Mouse (Mus musculus) heart, adult 9 months (tissue): Measurements from ENCODE around the gene Gatc.
A peak's percentile ranks its signal among the peaks of the same experiment; 100 is the strongest.
"Not testable (repeated sequence)": the region's sequence is repeated elsewhere in the genome, so short reads cannot be mapped to it uniquely, and the experiment has no call there.

ENCODE experiments used
- DNase-seq, 2 experiments: peaks; one replicate each; pipeline ENCODE4 v3.0.0; 2022; ENCODE audit warnings: low spot score in 2 of 2

Gene Gatc

DNA sequence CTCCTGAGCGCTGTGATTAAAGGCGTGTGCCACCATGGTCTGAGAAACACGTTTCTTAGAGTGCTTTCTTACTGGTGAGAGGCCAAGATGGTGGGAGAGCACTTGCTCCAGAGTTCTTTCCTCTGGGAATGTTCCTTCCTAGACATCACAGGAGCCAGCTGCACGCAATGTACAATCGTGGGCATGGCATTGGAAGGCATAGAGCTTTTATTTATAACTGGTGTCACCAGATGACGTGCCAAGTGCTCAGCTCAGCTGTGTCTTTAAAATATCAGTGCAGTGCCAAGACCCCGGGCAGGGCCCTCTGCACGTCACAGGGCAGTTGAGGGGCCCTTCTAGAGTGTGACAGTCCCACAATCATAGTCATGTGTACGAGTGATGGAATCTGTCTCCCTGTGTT is 10.0 kb downstream of the Gatc start:
- no peak for DNase-seq

DNA sequence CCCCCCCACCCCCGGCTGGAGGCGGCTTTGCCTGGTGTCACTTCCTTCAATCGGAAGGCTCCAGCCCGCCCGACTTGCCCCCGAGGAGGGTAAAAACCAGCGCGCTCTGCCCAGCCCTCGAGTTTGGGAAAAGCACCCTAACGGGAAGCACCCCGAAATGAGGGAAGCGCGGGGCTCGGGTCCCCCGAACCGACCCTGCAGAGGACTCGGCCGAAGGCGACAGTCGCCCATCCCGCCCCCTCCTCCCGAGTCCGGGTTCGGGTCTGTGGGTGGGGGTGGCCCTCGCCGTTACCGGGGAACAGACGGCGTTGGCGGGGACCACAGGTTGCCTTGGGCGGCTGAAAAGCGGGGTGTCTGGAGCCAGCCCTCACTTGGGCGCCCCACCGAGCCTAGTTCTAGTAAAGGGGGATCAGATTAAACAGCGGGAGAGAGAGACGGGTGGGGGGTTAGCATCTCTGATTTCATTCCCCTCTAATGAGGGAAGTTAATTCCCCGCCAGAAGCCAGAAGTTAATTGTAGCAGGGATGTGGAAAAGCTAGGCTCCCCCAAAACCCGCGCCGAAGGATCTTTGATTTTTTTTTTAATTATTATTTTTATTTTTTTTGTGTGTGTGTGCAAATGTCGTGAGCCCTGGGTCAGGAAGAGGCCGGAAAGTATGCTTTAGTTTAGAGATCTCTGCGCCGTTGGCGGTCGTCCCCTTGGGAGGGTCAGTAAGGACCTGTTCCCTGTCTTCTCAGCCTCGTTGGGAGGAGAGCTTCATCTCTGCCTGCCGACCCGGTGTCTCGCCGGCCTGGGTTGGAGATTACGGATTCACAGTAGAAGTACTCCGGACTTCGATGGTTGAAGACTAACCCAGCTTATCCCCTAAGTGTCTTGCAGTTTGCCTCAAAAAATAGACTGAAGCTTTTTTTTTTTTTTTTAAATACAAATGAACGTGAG is 13.1 kb downstream of the Gatc start:
- DNase-seq, result peak in 1 of 2 experiments; percentile 41

DNA sequence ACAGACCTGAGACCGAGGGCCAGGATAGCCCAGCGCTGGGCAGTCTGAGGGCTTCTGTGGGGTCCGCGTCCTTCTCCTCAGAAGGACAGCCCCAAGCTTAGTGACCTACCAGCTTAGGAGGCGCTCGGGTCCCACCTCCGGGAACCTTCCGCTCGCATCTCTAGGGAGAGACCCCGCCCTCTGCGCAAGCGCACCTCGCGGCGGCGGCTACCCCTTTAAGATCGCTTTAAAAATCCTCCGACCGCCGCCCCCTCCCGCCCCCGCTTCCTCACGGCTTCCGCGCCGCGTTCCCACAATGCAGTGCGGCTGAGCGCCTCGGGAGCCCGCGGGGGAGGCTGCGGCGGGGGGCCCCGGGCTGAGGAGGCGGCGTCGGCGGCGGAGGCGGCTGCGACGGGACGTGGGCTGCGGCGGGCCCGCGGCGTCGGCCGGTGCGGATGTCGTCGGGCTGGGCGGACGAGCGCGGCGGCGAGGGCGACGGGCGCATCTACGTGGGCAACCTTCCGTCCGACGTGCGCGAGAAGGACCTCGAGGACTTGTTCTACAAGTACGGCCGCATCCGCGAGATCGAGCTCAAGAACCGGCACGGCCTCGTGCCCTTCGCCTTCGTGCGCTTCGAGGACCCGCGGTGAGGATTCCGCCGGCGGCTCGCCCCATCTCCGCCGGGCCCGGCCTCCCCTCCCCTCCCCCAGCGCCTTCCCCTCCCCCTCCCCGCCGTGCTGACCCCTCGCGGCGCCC is 13.9 kb downstream of the Gatc start, which contains the start of gene Srsf9:
TSS of gene Srsf9 (plus strand) at position 303 of the 735 bp plus-strand sequence.
- DNase-seq, result peak; percentile 94 to 95

DNA sequence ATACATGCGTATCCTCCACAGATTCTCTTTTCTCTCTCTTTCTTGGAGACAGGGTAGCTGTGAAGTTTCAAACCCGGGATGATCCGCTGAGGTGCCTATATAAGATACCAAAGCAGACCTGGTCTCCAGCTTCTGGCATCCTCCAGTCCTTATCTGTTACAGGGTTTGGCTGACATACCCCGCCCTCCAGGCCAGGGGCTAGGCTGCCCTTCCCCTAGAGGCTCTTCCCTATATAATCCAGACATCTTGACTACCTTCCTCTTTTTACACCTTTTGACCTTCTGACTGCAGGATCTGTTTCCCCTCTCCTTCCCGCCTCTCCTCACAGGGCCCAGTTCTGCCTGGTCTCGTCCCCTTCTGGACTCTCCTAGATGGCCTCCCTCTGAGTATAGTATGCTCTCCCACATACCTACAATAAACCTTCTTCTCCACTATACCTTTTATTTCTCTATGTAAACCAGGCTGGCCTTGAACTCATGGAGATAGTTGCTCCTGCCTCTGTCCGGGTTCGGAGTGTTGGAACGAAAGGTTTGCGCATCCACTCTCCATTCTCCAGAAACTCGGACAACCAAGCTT is 14.6 kb downstream of the Gatc start:
- no peak for DNase-seq

DNA sequence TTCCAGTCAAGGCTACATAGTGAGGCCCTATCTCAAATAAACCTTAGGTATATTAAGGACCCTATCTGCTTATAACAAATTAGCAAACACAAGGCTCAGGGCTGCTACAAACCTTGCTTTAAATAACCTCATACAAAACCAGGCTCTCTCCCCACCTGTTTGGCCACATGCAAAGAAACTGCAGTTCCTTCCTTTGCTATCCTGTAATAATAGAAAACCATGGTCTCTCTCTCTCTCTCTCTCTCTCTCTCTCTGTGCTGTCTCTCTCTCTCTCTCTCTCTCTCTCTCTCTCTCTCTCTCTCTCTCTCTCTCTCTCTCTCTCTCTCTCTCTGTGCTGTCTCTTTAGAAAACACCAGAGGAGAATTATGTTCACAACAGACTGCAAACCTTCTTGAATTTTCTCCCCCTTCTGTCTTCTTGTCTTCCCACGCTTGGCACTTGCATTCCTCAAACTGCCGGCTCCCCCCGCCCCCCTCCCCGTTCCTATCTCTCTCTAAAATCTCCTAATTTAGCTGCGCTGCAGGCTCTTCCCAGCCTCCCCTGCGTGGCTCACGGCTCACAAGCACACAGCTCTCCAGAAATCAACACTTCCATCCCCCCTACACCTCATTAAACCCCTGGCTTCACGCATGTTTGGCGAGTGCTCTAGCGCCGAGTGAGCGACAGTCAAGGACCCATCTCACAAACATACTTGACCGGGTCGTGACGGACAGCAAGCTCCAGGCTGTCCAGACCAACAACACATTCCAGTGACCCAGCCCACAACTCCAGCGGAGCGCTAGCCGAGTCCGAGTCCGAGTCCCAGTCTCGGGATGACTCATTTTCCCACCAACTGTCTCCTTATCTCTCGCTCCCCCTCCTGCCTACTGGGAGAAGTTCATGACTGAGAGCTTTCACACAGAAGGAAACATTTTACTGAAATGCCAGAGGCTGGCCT is 21.7 kb downstream of the Gatc start:
- peak; percentile 78 to 83 for DNase-seq

DNA sequence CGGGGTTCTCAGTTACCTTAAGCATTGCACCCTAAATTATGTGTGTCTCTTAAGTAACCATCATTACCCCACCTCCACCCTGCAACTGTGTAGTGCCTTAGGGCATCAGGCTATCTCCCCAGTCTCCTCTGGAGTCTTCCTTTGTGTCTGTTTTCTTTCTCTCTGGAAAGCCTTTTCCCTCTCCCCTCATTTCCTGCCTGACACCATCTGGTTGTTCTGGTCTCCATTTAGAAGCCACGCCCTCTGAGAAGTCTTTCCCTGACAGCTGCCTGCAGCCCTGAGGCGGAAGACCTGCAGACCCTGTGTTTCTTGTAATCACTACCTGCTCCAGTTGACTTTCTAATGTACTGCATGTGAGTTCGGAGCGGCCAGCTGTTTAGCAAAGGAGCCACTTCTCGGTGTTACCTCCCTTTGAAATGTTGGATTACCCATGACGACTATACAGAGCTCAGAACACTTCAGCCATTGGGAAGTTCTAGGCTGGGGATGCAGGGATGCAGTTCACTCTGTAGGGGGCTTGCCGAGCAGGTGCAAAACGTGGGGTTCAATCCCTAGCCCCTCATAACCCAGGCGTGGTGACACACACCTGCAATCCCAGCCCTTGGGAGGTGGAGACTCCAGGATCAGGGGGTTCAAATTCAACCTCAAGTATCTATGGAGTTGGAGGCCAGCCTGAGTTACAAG is 23.2 kb downstream of the Gatc start:
- DNase-seq, result no peak

DNA sequence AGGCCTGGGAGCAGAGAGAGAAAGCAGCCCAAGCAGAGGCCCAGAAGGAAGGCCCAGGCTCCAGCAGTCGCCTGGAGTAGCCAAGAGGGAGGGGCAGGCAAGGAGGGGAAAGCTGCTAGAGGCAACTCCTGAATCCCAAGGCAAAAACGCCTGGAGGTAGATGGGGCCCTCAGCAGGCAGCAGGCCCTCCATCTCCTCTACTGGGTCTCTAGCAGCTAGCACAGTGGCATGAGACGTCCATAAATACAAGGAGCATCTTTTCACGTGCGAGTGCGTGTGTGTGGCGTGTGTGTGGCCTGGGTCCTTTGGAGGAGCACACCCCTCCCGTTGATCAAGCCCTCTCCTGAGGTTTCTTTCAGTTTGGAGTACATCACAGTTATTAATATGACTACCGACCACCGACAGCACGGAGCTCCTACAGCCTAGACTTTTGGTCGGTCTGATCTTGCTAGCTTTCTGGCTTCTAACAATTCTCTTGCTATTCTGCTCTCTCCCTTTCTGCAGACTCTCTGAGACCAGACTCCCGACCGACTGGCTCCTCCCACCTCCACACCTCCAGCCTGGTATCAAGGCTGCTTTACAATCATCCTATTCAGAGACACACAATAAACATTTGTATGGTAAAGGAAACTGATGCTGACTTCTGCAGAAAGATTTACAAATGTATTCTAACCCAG is 23.9 kb downstream of the Gatc start:
- no peak for DNase-seq

DNA sequence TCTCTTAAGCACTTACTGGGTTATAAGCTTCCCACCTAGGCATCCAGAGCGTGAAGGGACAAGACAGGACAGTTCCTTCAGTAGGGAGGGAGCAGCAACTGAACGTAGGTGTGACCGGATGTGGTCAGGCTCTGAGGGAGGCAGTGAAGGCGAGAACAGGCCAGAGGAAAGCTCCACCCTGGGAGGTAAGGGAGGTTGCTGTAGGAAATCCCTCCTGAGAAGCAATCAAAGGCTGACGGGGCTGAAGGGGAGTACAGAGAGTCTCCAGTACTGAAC is 27.4 kb downstream of the Gatc start:
- no peak for DNase-seq

DNA sequence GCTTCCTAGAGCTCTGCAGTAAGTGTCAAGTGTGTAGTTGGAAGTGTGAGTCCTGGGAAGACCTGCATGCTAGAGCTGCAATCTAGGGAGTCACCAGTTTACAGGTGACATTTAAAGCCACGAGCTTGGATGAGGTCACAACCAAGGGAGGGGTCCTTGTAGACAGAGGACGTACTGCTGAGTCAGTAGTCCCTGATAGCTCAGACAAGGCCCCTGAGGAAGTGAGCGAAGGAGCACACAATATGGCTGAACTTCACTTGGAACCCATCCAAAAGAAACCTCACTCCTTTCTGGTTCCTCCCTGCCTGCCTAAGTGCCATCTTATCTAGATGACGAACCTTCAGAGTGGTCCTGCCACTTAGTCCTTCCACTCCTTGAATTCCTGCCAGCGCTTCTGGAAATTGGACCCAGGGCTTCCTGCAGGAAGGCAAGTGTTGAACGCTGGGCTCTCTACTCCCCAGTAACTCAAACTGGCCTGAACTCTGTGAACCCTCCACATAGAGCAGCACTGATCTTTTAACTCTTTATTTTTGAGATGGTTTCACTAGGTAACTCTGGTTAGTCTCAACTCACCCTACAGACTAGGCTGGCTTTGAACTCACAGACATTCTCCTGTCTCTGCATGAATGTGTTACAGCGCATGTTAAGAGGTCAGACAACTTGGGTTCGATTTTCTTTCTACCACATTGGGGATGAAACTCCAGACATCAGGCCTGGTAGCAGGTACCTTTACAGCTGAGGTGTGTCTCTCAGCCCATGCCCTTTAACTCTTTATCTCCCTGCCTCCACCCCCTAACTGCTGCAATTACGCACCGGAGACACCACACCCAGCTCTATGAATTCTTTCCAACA is 27.9 kb downstream of the Gatc start:
- no peak for DNase-seq

DNA sequence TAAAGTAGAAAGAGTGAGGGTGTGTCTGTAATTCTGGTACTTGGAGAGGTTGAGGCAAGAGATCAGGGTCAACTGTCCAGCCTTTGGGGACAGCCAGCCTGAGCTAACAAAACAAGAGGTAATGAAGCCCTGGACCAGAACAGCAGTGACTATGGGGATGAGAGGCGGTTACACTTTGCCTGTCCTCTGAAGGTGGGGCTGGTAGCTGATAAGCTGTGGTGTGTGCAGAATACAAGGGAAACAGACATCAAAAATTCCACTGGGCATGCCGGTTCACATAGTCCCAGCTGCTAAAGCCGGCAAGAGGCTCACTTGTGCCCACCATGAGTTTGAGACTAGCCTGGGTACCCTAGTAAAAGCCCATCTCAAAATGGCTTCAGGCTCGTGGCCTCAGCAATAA is 28.6 kb downstream of the Gatc start:
- no peak for DNase-seq

DNA sequence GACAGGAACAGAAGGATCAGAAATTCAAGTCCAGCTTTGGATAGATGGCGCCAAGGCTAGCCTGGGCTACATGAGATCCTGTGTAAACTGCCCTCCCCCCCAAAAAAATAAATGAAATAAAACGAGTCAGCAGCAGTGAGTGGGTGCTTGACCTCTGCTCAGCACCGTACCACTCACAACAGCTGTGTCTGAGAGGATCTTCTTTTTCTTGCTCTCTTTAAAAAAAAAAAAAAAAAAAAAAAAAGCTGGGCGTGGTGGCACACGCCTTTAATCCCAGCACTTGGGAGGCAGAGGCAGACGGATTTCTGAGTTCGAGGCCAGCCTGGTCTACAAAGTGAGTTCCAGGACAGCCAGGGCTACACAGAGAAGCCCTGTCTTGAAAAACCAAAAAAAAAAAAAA is 38.8 kb downstream of the Gatc start:
- DNase-seq, result not testable (repeated sequence)

DNA sequence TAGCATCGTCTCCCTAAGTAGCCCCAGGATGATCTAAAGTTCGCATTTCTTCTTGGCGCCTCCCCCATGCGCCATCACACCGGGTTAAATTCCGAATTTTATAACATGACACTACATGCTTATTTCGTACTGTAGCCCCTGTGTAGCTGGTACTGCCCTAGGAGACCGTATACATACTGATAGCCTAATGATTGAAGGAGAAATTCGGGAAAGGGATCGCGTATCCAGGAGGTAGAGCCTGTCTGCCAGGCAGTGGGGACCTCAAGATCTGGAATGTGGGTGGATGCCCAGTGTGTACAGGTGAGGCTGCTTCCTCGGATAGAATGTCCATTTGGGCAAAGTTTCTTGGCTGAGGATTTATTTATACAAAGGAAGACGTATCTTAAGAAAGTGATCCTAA is 39.4 kb downstream of the Gatc start:
- DNase-seq, result peak in 1 of 2 experiments; percentile 21

DNA sequence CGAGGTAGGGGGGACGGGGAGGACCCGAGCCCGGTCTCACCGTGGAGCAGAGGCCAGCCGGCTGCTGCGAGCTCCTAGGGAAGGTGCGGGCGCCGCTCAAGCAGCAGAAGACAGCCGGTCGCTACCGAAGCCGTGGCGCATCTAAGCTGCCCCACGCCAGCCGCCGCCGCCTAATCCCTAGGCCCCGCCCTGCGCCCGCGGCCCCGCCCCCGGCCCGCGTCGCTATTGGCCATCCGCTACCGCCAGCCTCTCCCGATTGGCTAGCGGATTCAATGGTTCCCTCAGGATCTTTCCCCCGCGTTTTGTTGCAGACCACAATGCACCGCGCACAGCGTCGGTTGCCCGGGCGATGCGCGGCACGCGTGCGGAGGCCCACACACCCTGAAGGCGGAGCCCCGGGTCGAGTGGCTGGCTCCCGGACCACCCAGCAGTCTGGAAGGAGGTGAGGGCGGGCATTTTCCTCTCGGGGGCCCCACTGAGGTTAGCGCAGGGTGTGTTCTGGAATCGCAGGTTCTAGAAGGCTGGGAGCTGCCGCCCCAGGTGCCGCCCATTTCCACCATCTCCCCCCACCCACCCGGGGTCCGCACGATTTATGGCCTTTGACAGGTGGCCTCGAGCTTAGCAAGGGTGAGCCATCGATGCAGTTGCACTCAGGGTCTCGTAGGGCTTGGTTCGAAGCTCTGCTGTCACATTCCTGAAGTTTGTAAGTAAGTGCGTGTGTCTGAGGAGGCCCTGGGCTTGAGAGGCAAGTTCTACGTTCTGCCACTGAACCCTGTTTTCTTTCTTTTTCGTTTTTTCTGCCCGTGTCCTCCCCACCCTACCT is 40.0 kb downstream of the Gatc start, which contains the start of gene Dynll1:
TSS of gene Dynll1 (minus strand) at position 208 of the 823 bp plus-strand sequence.
- peak; percentile 97 to 99 for DNase-seq

DNA sequence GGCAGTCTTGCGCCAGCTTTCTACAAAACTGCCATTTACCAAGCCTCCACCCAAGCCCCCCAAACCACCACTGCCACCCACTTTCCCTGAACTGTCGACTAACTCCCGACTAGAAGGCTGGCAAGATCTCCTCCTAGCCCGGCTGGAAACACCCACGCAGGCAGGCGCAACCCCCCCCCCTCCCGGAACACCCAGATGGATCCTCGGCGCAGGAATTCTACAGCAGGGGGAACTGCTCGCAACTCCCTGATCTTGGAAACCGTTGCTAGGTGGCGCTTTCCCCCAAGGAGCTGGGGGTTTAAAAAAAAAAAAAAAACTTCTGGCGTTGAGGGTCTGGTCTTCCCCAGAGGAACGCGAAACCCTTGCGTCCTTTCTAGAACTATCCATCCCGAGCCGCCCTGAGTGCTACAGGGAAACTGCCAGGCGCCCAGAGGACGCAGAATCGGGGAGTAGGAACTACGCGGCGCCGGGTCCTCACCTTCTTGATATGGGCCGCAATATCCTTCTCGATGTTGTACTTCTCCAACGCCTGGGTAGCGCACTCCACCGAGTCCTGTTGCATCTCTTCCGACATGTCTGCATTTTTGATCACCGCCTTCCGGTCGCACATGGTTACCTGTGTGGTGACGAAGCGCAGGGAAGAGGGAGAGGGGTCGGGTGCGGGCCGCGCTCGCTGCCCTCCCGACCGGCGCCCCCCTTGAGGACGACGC is 40.8 kb downstream of the Gatc start:
- DNase-seq, result peak; percentile 68

DNA sequence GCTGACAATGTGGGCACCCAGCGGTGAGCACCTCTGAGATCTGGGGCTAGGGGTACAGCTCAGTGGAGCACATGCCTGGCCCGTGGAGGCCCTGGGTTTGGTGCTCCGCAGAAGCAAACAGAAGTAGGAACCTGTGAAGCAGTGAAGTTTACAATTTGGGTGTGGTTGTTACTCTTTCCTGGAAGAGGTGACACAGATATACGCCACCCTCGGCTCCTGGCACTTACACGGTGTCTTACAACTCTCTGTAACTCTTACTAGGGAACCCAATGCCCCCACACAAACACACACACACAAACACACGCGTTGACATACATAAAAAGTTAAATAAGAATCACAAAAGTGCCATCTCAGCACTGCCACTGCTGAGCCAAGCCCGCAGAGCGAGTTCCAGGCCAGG is 44.6 kb downstream of the Gatc start:
- DNase-seq, result no peak

DNA sequence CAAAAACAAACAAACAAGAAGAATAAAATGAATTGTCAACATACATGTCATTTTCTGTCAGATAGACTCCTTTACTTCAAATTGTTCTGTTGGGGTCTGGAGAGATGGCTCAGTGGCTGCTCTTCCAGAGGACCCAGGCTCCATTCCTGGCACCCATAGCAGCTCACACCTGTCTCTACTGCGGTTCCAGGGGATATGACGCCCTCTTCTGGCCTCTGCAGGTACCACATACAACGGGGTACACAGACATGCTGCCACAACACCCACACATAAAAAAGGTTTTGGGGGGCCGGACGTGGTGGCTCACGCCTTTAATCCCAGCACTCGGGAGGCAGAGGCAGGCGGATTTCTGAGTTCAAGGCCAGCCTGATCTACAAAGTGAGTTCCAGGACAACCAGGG is 46.8 kb downstream of the Gatc start:
- no peak for DNase-seq

DNA sequence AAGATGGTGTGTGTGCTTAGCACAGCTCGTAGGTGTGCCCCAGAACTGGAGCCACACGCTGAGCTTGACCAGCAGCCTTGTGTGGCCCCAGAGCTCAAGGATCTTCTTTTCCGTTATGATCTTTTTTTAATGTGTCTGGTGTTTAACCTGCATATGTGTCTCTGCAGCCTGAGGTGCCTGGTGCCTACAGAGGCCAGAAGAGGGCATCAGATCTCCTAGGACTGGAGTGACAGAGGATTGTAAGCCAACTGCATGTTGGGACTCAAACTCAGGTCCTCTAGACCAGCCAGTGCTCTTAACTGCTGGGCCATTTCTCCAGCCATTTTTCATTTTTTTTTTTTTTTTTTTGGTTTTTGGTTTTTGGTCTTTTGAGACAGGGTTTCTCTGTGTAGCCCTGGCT is 56.2 kb downstream of the Gatc start:
- no peak for DNase-seq
